Mouse (Mus musculus) testis, postnatal 10 days (tissue): ENCODE data around the gene Endod1.

Source experiments
- DNase-seq: peaks from one replicate; pipeline ENCODE4 v3.0.0; 2021; ENCODE audit warnings: low spot score

Gene Endod1

DNA sequence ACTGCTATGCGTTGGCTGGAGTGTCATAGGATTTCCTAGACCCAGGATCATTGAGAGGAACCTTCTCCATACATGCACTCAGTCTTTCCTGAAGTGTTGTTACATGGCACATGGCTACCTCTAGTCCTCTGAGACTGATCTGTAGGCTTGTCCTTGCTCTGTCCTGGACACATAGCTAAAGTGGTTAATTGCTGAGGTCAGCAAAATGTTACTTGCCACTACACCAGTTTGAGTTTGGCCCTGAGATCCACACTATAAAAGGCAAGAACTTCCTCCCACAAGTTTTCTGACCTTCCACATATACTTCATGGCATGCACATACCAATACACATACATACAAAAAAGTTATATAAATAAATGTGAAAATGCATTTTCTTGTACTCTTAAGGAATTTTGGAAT, 64.7 kb downstream of the Endod1 start:
- DNase-seq: no peak

DNA sequence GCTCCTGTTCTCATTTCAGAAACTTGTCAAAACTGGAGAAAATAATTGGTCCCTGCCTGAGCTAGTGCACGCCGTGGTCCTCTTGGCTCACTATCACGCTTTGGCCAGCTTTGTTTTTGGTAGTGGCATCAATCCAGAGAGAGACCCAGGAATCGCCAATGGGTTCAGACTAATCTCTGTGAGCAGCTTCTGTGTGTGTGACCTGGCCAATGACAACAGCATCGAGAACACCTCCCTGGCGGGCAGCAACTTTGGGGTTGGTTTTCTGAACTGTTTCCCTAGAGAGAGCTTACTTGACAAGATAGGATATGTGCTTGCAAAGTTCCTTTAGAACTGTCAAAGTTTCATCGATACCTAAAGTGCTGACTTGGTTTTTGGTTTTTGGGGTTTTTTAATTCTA, 66.8 kb downstream of the Endod1 start:
- DNase-seq: no peak

DNA sequence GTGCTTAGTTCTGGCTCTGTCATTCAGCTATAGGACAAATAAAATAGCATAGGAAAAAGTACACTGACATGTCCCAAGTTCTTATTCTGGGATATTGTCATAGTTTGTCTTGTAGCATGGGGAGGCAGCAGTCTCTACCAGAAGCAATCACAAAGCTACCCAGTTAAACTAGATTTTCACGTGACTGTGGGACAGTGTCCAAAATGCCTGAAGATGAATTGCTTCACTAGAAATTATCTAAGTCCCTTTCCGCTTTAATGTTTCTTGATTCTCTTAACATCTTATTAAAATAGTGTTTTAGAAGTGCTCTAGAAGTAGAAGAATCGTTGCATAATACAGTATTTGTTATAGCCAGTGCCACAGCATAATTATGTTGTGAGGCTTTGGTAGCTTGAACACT, 67.3 kb downstream of the Endod1 start:
- no peak for DNase-seq

DNA sequence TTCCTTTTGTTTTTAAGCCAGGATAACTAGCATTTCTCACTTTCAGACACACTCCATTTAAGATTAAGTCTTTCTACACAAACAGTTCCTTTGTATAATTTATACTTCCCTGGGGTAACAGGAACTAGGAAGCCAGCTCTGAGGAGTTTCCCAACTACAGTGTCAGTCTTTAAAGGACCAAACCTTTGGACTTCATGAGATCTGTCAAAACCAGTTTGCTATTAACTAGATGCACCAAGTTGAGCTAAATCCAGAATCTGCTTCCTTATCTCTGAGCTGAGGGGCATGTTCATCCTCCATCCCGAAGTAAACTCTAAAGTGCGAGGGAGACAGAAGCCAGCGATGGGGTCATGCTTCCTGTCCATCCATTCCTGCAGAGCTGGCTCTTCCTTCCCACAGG, 74.0 kb downstream of the Endod1 start:
- no peak for DNase-seq

DNA sequence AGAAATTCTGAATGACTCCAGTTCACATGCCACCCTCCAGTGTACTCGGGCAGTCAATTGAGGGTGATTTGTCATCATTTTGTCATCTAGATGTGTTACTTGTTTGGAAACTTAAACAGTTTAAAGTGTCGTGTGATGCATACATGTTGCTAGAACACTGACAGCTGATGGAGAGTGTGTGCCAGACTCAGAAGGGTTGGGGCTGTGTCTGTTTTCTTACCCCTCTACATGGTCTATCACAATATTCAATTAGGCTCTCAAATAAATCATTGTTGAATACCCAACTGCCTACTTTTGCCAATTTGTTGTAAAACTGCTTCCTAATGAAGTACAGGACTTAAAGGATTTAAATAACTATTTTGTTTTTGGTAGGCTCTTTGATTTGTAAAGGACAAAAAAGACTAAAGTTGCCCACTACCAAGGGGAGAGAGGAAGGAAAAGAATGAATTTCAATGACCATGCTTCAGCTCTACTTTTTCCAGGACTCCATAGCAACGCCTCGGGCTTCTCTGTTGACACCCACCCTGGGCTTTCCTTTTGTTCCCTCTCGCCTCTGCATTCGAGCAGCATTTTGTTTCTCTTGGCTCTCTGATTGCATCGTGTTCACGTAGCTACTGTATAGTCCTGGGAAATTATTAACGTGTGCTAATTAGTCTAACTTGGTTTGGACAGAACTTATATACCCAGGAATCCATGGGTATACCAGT, 76.9 kb downstream of the Endod1 start:
- no peak for DNase-seq
